Mouse (Mus musculus) heart, embryonic 13.5 days (tissue): ENCODE measurements around the gene Cct8. TPM values are rescaled to one million over a fixed set of nuclear protein-coding genes. Genes with fewer than 3 reads are reported as not detected.

Experiments used
- polyA plus RNA-seq: library from polyadenylated mRNA; unstranded; fragments of >200 nt; fragmentation: Nextera tagmentation; extraction: Ambion mirVana; gene quantifications from 2 replicates; pipeline ENCODE4 v1.2.1, GENCODE M21; 2015

The Cct8 gene
- polyA plus RNA-seq, 1 experiment from 2014 or later: 290 TPM

Other genes with a start within 250 kb of the Cct8 start
- 26.9 and 27.5 TPM in 2 replicates for gene N6amt1, start 141.7 kb downstream of the Cct8 start, polyA plus RNA-seq
- gene Ltn1, start 63.3 kb downstream of the Cct8 start, polyA plus RNA-seq: 16.4 and 17.5 TPM in 2 replicates
- 11.0 and 12.2 TPM in 2 replicates for gene Rwdd2b, start 55.3 kb downstream of the Cct8 start, polyA plus RNA-seq
- gene Usp16, start 41.2 kb downstream of the Cct8 start, polyA plus RNA-seq: 30.2 and 37.1 TPM in 2 replicates
- 0.31 and 0.46 TPM in 2 replicates for gene Map3k7cl, start 57.5 kb upstream of the Cct8 start, polyA plus RNA-seq
- gene Bach1, start 203.1 kb upstream of the Cct8 start, polyA plus RNA-seq: 9.2 and 9.5 TPM in 2 replicates